Mouse (Mus musculus): Measurements from ENCODE around the gene Adig.

Gene Adig

GRCm38 (mm10) chr2:158501836-158502812 is at the start of gene Adig:
Gene Adig (plus strand): TSS chr2:158502612.
- no peak for DNase-seq (ENCODE audit: low read depth, low spot score)

DNA sequence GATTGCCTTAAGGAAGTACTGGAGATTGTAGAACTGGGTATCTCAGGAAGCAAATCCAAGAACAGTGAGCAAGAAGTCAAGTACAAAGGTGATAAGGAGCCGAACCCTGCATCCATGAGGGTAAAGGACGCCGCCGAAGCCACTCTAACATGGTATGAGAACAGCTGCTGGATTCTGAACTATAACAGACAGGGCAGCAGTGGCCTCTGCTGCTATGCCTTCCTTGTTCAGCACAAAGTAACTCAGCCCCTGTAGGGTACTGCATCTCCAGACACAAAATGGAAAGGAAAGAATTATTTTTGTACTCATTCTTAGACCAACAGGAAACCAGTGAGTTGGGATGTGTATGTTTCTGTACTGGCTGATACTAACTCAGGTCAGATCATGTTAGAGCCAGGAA is 46.0 kb upstream of the Adig start:
- DNase-seq (ENCODE audit: low read depth, low spot score): no peak

DNA sequence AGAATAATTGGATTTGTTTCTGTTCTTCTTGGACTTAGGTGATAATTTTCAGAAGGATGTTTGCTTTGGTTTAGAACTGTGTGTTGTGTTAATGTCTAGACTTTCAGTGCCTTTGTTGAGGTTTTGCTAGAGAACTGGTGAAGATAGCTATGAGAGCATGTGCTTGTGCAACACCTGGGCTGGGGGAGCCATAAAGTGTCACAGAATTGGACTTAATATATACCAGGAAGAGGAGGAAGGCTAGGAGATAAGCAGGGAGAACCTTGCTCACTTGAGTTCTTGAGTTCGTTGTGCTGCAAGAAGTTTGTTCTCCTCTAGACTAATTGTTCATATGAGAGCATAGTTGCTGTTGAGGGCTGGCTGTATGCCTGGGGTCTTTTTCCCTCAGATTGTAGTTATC is 44.8 kb upstream of the Adig start:
- no peak for DNase-seq (ENCODE audit: low read depth, low spot score)

GRCm38 (mm10) chr2:158462450-158462849 is 40.0 kb upstream of the Adig start:
- no peak for DNase-seq (ENCODE audit: low read depth, low spot score)

GRCm38 (mm10) chr2:158474159-158474558 is 28.3 kb upstream of the Adig start:
- no peak for DNase-seq (ENCODE audit: low read depth, low spot score)

GRCm38 (mm10) chr2:158477640-158478039 is 24.8 kb upstream of the Adig start:
- no peak for DNase-seq (ENCODE audit: low read depth, low spot score)

DNA sequence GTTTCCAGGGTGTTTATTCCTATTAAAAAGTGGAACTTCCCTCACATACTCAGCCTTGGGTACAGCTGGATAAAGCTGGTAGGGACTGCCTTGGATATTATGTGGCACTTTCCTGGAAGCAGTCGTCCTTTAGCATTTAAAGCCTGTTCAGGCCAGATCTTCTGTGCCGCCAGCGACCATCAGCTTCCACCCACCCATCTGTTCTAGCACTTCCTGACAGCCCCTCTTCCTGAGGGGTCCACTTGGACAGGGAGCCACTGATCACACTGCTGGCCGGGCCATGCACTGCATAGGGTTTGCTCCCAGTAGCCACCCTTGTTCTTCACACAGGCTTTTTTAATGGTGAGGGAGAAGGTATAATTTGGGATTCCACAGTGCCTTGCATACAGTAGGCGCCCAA is 4.0 kb upstream of the Adig start:
- DNase-seq (ENCODE audit: low read depth, low spot score): no peak

DNA sequence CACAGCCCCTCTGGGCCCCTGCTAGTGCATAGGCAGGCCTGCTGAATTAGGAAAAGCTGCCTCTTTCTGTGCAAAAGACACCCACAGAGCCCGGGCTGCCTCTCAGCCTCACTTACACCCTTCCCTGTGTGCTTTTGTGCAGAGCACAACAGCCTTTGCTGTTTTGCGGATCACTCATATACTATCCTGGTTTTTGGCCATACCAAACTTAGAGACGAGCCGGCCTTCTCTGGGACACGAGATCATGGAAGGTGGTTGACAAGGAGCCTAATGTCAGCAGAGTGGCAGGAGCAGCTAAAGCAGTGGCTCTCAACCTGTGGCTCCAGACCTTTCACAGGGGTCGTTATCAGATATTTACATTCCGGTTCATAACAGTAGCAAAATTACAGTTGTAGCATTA is 814 bp downstream of the Adig start:
- DNase-seq (ENCODE audit: low read depth, low spot score): no peak

DNA sequence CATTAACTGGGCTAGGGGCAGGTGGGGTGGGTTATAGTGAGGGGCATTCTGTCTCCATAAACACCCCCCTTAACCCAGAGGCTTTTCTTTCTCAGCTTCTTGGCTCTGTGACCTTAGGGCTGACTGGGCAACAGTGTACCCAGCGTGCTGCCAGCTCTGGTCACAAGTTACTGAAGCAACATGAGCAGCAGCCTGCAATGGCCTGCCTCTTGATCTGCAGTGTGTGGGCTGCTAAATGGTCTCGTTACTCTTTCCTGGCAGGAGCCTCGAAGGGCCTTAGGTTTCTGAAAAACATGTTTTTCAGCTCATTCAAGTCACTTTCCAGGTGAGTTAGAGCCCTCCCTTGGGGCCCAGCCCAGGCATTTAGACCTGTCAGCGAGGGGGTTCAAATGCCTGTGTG is 1.3 kb downstream of the Adig start:
- no peak for DNase-seq (ENCODE audit: low read depth, low spot score)

DNA sequence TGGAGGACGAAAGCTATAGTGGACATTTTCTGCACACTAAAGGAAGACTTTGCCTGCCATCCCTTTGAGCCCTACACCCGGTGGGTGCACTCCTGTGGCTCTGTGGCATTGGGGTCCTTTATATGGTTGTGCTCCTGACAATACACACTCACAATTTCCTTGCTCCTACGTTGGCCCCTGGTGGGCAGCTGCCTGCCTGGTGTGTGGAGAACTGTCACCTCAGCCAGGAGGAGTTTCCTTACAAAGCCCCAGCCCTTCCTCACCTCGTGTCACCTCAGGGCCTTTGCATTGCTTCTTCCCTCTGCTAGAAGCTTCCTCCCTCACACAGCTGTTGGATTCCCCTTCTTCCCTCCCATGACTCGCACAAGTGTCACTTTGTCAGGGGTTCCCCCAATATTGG is 4.1 kb downstream of the Adig start:
- DNase-seq (ENCODE audit: low read depth, low spot score): no peak

DNA sequence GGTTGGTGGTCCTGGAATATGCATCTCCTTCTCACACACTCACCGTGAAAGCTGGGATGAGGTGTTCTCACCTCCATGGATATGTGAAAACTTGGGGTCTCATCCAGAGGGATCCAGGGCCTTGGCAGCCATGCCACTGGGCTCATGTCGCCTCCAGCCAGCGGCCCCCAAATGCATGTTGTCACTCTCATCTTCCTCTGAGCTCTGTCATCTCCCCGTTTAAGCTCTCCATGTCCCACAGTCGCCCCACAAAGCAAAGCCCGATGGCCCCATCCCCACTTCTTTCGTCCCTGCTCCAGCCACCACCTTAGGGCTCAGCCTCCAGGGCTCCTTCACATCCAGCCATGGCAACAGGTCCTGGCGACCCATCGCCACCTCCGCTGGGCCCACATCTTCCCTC is 4.6 kb downstream of the Adig start:
- no peak for DNase-seq (ENCODE audit: low read depth, low spot score)

- DNase-seq (ENCODE audit: low read depth, low spot score): no peak
Measured at GRCm38 (mm10) chr2:158510665-158511064, 8.3 kb downstream of the Adig start.

GRCm38 (mm10) chr2:158512528-158512927 is 10.1 kb downstream of the Adig start, which contains the start of gene Arhgap40:
Gene Arhgap40 (plus strand): TSS chr2:158512796.
- no peak for DNase-seq (ENCODE audit: low read depth, low spot score)

GRCm38 (mm10) chr2:158513821-158514336 is 11.5 kb downstream of the Adig start:
- DNase-seq (ENCODE audit: low read depth, low spot score): peak; percentile 37

- DNase-seq (ENCODE audit: low read depth, low spot score): no peak
Measured at GRCm38 (mm10) chr2:158518583-158518982, 16.2 kb downstream of the Adig start.

GRCm38 (mm10) chr2:158519071-158519470 is 16.7 kb downstream of the Adig start:
- DNase-seq (ENCODE audit: low read depth, low spot score): no peak

DNA sequence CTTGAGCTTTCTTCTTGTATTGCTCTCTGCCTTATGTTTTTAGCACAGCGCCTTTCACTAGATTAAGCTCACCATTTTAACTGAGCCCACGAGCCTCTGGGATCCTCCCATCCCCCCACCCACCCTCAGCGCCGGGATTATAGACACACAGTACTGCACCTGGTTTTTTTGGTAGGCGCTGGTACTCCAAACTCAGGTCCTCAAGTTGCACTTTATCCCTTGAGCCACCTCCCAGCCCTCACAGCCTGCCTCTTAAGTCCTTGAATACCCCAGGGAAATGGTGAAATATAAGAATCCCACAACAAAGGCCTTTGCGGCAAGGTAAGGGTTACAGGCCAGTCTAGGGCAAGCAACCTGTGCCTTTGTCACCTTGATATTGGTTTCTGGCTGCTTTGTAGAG is 17.4 kb downstream of the Adig start:
- no peak for DNase-seq (ENCODE audit: low read depth, low spot score)

DNA sequence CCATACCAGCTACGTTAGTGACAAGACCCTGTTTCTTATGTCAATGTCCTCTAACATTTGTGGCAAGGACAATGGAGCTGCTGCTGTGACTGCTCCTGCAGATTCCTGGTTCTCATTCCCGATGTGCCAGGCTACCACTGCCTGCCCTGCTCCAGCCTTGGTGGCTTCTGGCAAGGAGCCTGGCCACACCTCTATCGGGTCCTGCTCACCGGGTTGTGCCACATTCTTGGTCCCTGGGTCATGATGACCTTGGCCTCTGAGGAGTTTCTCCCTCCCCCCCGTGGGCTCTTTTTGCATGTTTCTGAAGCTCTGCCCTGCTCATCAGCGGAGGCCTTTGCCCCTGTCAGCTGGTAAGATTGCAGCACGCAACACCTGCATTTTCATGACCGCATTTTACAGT is 20.6 kb downstream of the Adig start:
- DNase-seq (ENCODE audit: low read depth, low spot score): no peak

GRCm38 (mm10) chr2:158524129-158524860 is 21.9 kb downstream of the Adig start:
- no peak for DNase-seq (ENCODE audit: low read depth, low spot score)

- peak; percentile 61 for DNase-seq (ENCODE audit: low read depth, low spot score)
Measured at GRCm38 (mm10) chr2:158534090-158534489, 31.7 kb downstream of the Adig start.

DNA sequence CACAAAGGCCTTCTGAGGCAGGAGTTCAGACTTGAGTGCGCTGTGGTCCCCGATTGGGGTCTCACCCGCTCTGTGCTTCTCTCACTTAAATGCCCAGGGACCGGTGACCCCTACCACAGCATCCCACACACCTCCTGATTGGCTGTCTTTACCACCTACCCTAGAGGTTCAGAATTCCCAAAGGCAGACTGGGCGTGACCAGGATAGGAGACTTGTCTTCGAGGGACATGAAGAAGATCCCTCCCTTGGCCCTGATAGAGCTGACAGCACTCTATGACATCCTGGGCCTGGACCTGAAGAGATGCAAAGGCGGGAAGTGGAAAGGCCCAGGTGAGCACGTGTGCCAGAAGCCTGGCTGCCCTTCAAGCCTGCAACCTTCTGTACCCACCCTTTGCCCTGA is 32.1 kb downstream of the Adig start:
- DNase-seq (ENCODE audit: low read depth, low spot score): no peak

All from retina, postnatal 7 days (tissue).